Mouse (Mus musculus) kidney, adult 2 months (tissue): Measurements from ENCODE around the gene Fem1a.
A peak's percentile ranks its signal among the peaks of the same experiment; 100 is the strongest.

ENCODE experiments used
- CTCF ChIP-seq: fragments of 200-500 bp; conservative IDR thresholded peaks from 2 replicates; pipeline ENCODE4 v1.5.1; 2011; ENCODE audit warnings: low read depth, mild to moderate bottlenecking, control low read depth, low read length, moderate library complexity, mixed read lengths; ENCODE audit not compliant: insufficient read depth, insufficient read length
- POLR2A ChIP-seq: fragments of 200-500 bp; IDR thresholded peaks from one replicate; pipeline ENCODE4 v1.6.1; 2011; ENCODE audit warnings: low read depth, low read length, control low read depth

DNA sequence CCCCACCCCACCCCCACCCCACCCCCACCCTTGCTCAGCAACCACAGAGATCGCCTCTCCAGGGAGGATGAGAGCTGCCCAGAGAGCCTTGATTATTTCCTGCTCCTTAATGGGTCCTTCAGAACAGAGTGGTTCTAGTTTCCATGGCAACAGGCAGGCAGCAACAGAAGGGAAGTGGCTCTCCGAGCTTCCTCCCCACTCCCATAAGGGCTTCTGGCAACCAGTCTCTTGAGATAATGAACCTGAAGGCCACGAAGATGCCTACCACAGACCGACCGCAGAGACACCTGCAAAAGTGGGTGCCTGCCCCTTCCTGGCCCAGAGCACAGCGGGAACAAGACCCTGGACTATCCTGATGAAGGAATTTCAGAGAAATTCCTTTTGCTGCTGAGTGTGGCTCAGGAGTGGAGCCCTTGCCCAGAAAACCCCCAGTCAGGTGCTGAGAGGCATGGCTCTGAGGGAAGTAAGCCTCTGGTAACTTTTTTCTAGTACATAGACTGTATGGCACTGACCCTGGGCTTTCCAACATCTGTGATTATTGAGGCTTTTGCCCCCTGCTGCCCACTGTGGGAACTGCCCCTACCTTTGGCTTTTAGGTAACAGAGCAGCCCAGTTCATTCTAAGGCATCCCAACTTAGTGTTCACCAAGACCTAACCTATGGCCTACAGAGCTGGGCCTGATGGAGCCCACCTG lies 5.3 kb upstream of the Fem1a start:
- peak; percentile 80 for TF ChIP-seq CTCF
- no peak for TF ChIP-seq POLR2A
